Mouse (Mus musculus) stomach, embryonic 14.5 days (tissue): ENCODE measurements around the gene Nkain4. TPM values are rescaled to one million over a fixed set of nuclear protein-coding genes. Genes with fewer than 3 reads are reported as not detected.

ENCODE experiments used
- ATAC-seq: fragments of 200-750 bp; cut with Nextera tagmentation; 2 replicates; pipeline ENCODE4 v1.8.0; 2017; ENCODE audit warnings: low read depth, moderate TSS enrichment; ENCODE audit not compliant: insufficient number of reproducible peaks, insufficient read depth, low FRiP score
- H3K27ac ChIP-seq: fragments of 300-500 bp; sonication (generic); 2 replicates; pipeline ENCODE4 v1.5.1; 2014; ENCODE audit warnings: mild to moderate bottlenecking, low read length, moderate library complexity, mixed read lengths
- H3K27me3 ChIP-seq: fragments of 300-500 bp; sonication (generic); 2 replicates; pipeline ENCODE4 v1.6.1; 2014; ENCODE audit warnings: low read length, control low read depth, mixed read lengths; ENCODE audit not compliant: control insufficient read depth, insufficient read depth
- H3K36me3 ChIP-seq: fragments of 300-500 bp; sonication (generic); 2 replicates; pipeline ENCODE4 v1.6.1; 2014; ENCODE audit warnings: mild to moderate bottlenecking, control low read depth, low read length, moderate library complexity, mixed read lengths; ENCODE audit not compliant: control insufficient read depth, insufficient read depth
- H3K4me1 ChIP-seq: fragments of 300-500 bp; sonication (generic); 2 replicates; pipeline ENCODE4 v1.6.1; 2014; ENCODE audit warnings: low read length, control low read depth, mixed read lengths; ENCODE audit not compliant: control insufficient read depth, insufficient read depth
- H3K4me2 ChIP-seq: fragments of 300-500 bp; sonication (generic); replicated peaks from 2 replicates; pipeline ENCODE4 v1.6.1; 2014; ENCODE audit warnings: low read depth, low read length, control low read depth
- H3K4me3 ChIP-seq: fragments of 300-500 bp; sonication (generic); 2 replicates; pipeline ENCODE4 v1.5.1; 2014; ENCODE audit warnings: low read depth, low read length, control low read depth
- H3K9ac ChIP-seq: fragments of 300-500 bp; sonication (generic); replicated peaks from 2 replicates; pipeline ENCODE4 v1.6.1; 2014; ENCODE audit warnings: low read depth, mild to moderate bottlenecking, control low read depth, low read length, moderate library complexity, mixed read lengths
- H3K9me3 ChIP-seq: fragments of 300-500 bp; sonication (generic); 2 replicates; pipeline ENCODE4 v1.6.1; 2016; ENCODE audit warnings: low read depth, low read length, control low read depth; ENCODE audit not compliant: control insufficient read depth
- WGBS: fragments of 180-500 bp; shearing (Covaris S2); extraction: QIAGEN DNeasy Blood & Tissue Kit; methylation state at CpG from one replicate; pipeline ENCODE4 v1.1.7; 2014; 5-methylcytosine and 5-hydroxymethylcytosine counted together
- polyA plus RNA-seq: library from polyadenylated mRNA; unstranded; fragments of >200 nt; fragmentation: Nextera tagmentation; extraction: Ambion mirVana; gene quantifications from 2 replicates; pipeline ENCODE4 v1.2.1, GENCODE M21; 2014

Nkain4 gene
- polyA plus RNA-seq, 1 experiment from 2014 or later, result 66.2 TPM

- ATAC-seq, result peak; percentile 39; the same call in 1 of the 2 replicates
- no peaks in the 10 kb centered on the region for H3K9me3 ChIP-seq
- H3K4me3 ChIP-seq, result no peak overlapping the region
- H3K27ac ChIP-seq, result no peak overlapping the region
- H3K9ac ChIP-seq, result no peak overlapping the region
- no peaks in the 10 kb centered on the region for H3K36me3 ChIP-seq
- WGBS, result 62% methylated on average over 2 of the region's 2 CpGs
- no peaks in the 10 kb centered on the region for H3K27me3 ChIP-seq
- H3K4me2 ChIP-seq, result no peak overlapping the region
- H3K4me1 ChIP-seq, result peaks cover 6% of the 10 kb centered on the region; the same call in 1 of the 2 replicates
These were observed 8.3 kb upstream of the Nkain4 start for GRCm38 (mm10) chr2:180962616-180963308.

GRCm38 (mm10) chr2:180960187-180960586 lies 5.7 kb upstream of the Nkain4 start:
- peak overlapping the region; percentile 4; the same call in 1 of the 2 replicates for H3K27ac ChIP-seq
- no peaks in the 10 kb centered on the region for H3K36me3 ChIP-seq
- H3K4me3 ChIP-seq, result no peak overlapping the region
- no peaks in the 10 kb centered on the region for H3K9me3 ChIP-seq
- H3K4me1 ChIP-seq, result peaks cover 5% of the 10 kb centered on the region; the same call in 1 of the 2 replicates
- WGBS, result 39% methylated on average over 3 of the region's 3 CpGs
- H3K27me3 ChIP-seq, result no peaks in the 10 kb centered on the region
- no peak overlapping the region for H3K4me2 ChIP-seq
- no peak overlapping the region for H3K9ac ChIP-seq
- no peak for ATAC-seq

- H3K9ac ChIP-seq, result no peak overlapping the region
- no peaks in the 10 kb centered on the region for H3K27me3 ChIP-seq
- no peak overlapping the region for H3K4me3 ChIP-seq
- ATAC-seq, result no peak
- 59% methylated on average over 7 of the region's 7 CpGs for whole genome bisulfite sequencing
- H3K4me1 ChIP-seq, result peaks cover 5% of the 10 kb centered on the region; the same call in 1 of the 2 replicates
- no peak overlapping the region for H3K4me2 ChIP-seq
- no peaks in the 10 kb centered on the region for H3K9me3 ChIP-seq
- H3K36me3 ChIP-seq, result no peaks in the 10 kb centered on the region
- peak overlapping the region; percentile 39; the same call in 1 of the 2 replicates for H3K27ac ChIP-seq
These were observed 5.1 kb upstream of the Nkain4 start for GRCm38 (mm10) chr2:180959605-180960004.

GRCm38 (mm10) chr2:180953638-180954037 lies 861 bp downstream of the Nkain4 start:
- no peaks in the 10 kb centered on the region for H3K36me3 ChIP-seq
- ATAC-seq, result no peak
- 18% methylated on average over 2 of the region's 2 CpGs for WGBS
- peaks cover 31% of the 10 kb centered on the region for H3K4me1 ChIP-seq
- H3K27ac ChIP-seq, result peak overlapping the region; percentile 89
- H3K4me2 ChIP-seq, result peak overlapping the region; percentile 75
- H3K9ac ChIP-seq, result peak overlapping the region; percentile 53
- no peaks in the 10 kb centered on the region for H3K9me3 ChIP-seq
- peak overlapping the region; percentile 57 for H3K4me3 ChIP-seq
- H3K27me3 ChIP-seq, result no peaks in the 10 kb centered on the region

- peak overlapping the region; percentile 75 for H3K4me2 ChIP-seq
- no peaks in the 10 kb centered on the region for H3K9me3 ChIP-seq
- H3K36me3 ChIP-seq, result no peaks in the 10 kb centered on the region
- peak overlapping the region; percentile 89 for H3K27ac ChIP-seq
- peak overlapping the region; percentile 57 for H3K4me3 ChIP-seq
- no peaks in the 10 kb centered on the region for H3K27me3 ChIP-seq
- WGBS, result 13% methylated on average over 9 of the region's 9 CpGs
- 0 out of 2 replicates have a peak overlapping the region, but pooled peaks have one; percentile 25 for H3K9ac ChIP-seq
- peaks cover 31% of the 10 kb centered on the region for H3K4me1 ChIP-seq
- no peak for ATAC-seq
These were observed 1.7 kb downstream of the Nkain4 start for GRCm38 (mm10) chr2:180952731-180953171.

- Histone ChIP-seq H3K36me3 (no peaks in the 10 kb centered on the region), H3K9me3 (no peaks in the 10 kb centered on the region), H3K27ac (no peak overlapping the region), H3K4me2 (no peak overlapping the region), H3K27me3 (no peaks in the 10 kb centered on the region), H3K9ac (no peak overlapping the region), H3K4me1 (peaks cover 25% of the 10 kb centered on the region), H3K4me3 (no peak overlapping the region)
- 26% methylated on average over 1 of the region's 1 CpGs for WGBS
- no peak for ATAC-seq
These were observed 4.6 kb downstream of the Nkain4 start for GRCm38 (mm10) chr2:180949947-180950346.

- no peak overlapping the region for H3K27ac ChIP-seq
- no peaks in the 10 kb centered on the region for H3K27me3 ChIP-seq
- H3K36me3 ChIP-seq, result peaks cover 3% of the 10 kb centered on the region; the same call in 1 of the 2 replicates
- H3K9me3 ChIP-seq, result no peaks in the 10 kb centered on the region
- no peak overlapping the region for H3K4me3 ChIP-seq
- H3K4me2 ChIP-seq, result no peak overlapping the region
- no peak for ATAC-seq
- no peak overlapping the region for H3K9ac ChIP-seq
- no peaks in the 10 kb centered on the region for H3K4me1 ChIP-seq
These were observed 12.6 kb downstream of the Nkain4 start for GRCm38 (mm10) chr2:180941869-180942268.

- Histone ChIP-seq H3K36me3 (peaks cover 3% of the 10 kb centered on the region; the same call in 1 of the 2 replicates), H3K9me3 (no peaks in the 10 kb centered on the region), H3K27me3 (no peaks in the 10 kb centered on the region), H3K4me2 (no peak overlapping the region), H3K27ac (no peak overlapping the region), H3K4me1 (no peaks in the 10 kb centered on the region), H3K4me3 (no peak overlapping the region), H3K9ac (no peak overlapping the region)
- no peak for ATAC-seq
These were observed 14.3 kb downstream of the Nkain4 start for GRCm38 (mm10) chr2:180940187-180940586.
